Mouse (Mus musculus) neural tube, embryonic 15.5 days (tissue): ENCODE measurements around the gene Gpr137c. TPM values are rescaled to one million over a fixed set of nuclear protein-coding genes. Genes with fewer than 3 reads are reported as not detected.

Experiments used
- ATAC-seq: fragments of 200-750 bp; cut with Nextera tagmentation; 2 replicates; pipeline ENCODE4 v1.8.0; 2017; ENCODE audit warnings: mild to moderate bottlenecking, moderate TSS enrichment, moderate library complexity; ENCODE audit not compliant: low FRiP score
- H3K27ac ChIP-seq: fragments of 300-500 bp; sonication (generic); replicated peaks from 2 replicates; pipeline ENCODE4 v1.5.1; 2015; ENCODE audit warnings: mild to moderate bottlenecking, inconsistent platforms
- H3K27me3 ChIP-seq: fragments of 300-500 bp; sonication (generic); replicated peaks from 2 replicates; pipeline ENCODE4 v1.6.1; 2015; ENCODE audit warnings: inconsistent platforms
- H3K36me3 ChIP-seq: fragments of 300-500 bp; sonication (generic); 2 replicates; pipeline ENCODE4 v1.6.1; 2015; ENCODE audit warnings: inconsistent platforms
- H3K4me1 ChIP-seq: fragments of 300-500 bp; sonication (generic); 2 replicates; pipeline ENCODE4 v1.6.1; 2015; ENCODE audit warnings: inconsistent platforms
- H3K4me2 ChIP-seq: fragments of 300-500 bp; sonication (generic); 2 replicates; pipeline ENCODE4 v1.6.1; 2015; ENCODE audit warnings: inconsistent platforms, mild to moderate bottlenecking, moderate library complexity
- H3K4me3 ChIP-seq: fragments of 300-500 bp; sonication (generic); replicated peaks from 2 replicates; pipeline ENCODE4 v1.5.1; 2015; ENCODE audit warnings: mild to moderate bottlenecking, inconsistent platforms
- H3K9ac ChIP-seq: fragments of 300-500 bp; sonication (generic); replicated peaks from 2 replicates; pipeline ENCODE4 v1.6.1; 2015; ENCODE audit warnings: mild to moderate bottlenecking, inconsistent platforms
- H3K9me3 ChIP-seq: fragments of 300-500 bp; sonication (generic); replicated peaks from 2 replicates; pipeline ENCODE4 v1.6.1; 2016; ENCODE audit warnings: inconsistent platforms
- WGBS: fragments of 180-500 bp; shearing (Covaris S2); methylation state at CpG from one replicate; pipeline ENCODE4 v1.1.7; 2015; ENCODE audit warnings: mixed read lengths; 5-methylcytosine and 5-hydroxymethylcytosine counted together
- polyA plus RNA-seq: library from polyadenylated mRNA; unstranded; fragments of >200 nt; fragmentation: Nextera tagmentation; extraction: Ambion mirVana; gene quantifications from 2 replicates; pipeline ENCODE4 v1.2.1, GENCODE M21; 2015

Gene Gpr137c
- polyA plus RNA-seq, 1 experiment from 2014 or later, result 12.9 TPM

DNA sequence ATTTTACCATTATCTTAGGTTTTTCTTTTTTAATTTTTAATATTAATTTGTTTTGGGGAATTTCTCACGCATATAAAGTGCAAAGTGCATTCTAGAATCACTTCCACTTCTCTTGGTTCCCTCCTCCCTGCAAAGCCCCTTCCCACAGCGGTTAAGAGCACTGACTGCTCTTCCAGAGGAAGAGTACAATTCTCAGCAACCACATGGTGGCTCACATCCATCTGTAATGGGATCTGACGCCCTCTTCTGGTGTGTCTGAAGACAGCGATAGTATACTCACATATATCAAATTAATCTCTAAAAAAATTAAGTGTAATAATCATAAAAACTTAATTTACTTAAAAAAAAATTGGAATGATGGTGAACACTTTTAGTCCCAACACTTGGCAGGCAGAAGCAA, 84.9 kb downstream of the Gpr137c start:
- Histone ChIP-seq H3K4me2 (no peak overlapping the region), H3K27ac (no peak overlapping the region), H3K36me3 (peaks cover 36% of the 10 kb centered on the region), H3K27me3 (no peaks in the 10 kb centered on the region), H3K9me3 (no peaks in the 10 kb centered on the region), H3K4me3 (no peak overlapping the region), H3K4me1 (no peaks in the 10 kb centered on the region), H3K9ac (no peak overlapping the region)
- 59% methylated on average over 4 of the region's 4 CpGs for WGBS
- no peak for ATAC-seq

DNA sequence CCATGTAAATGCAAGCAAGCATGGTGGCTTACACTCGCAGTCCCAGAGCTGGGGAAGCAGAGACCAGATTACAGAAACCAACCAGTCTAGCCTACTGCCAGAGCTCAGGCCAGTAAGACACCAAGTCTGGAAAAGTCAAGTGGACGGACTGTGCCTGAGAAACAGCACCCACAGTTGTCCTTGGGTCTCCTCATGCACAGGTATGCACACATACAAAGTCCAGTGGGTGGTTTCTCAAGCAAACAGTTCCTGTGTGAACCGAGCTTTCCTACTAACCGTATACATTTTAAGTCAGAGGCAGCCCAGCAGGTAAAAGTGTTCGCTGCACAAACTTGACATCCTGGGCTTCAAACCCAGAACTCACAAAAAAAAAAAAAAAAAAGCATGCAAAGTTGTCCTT, 86.3 kb downstream of the Gpr137c start:
- H3K27me3 ChIP-seq, result no peaks in the 10 kb centered on the region
- no peaks in the 10 kb centered on the region for H3K9me3 ChIP-seq
- no peak overlapping the region for H3K4me3 ChIP-seq
- 98% methylated on average over 5 of the region's 5 CpGs for WGBS
- peaks cover 28% of the 10 kb centered on the region for H3K36me3 ChIP-seq
- H3K4me1 ChIP-seq, result peaks cover 8% of the 10 kb centered on the region; the same call in 1 of the 2 replicates
- H3K9ac ChIP-seq, result no peak overlapping the region
- H3K4me2 ChIP-seq, result no peak overlapping the region
- no peak for ATAC-seq
- no peak overlapping the region for H3K27ac ChIP-seq

DNA sequence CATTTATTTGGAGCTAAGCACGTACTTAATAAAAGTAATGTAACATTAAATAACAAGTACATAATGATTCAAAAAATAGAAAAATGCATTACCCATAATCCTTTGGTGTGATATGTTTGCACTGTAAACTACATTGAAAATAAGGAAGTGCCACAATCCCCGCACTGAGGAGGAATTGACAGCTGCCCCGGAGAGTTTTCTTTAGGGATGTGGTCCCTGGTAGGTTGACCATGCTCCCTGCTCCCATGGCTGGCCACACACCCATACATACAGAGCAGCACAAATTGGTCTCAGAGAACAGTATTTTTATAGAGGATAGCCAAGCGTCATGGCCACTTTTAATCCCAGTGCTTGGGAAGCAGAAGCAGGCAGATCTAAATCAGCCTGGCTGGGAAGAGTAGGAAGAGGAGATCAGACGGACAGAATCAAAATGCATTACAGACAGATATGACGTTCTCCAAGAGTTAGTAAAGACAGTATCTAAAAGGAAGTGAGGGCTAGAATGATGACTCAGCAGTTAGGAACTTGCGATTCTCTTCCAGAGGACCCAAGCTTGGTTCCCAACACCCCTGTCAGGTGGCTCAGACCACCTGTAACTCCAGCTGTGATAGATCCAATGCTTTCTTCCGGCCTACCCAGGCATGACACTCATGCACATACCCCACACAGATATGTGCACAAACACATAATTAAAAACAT, 88.3 kb downstream of the Gpr137c start:
- Histone ChIP-seq H3K4me2 (no peak overlapping the region), H3K4me3 (no peak overlapping the region), H3K27me3 (no peaks in the 10 kb centered on the region), H3K27ac (no peak overlapping the region), H3K4me1 (peaks cover 8% of the 10 kb centered on the region; the same call in 1 of the 2 replicates), H3K9ac (no peak overlapping the region), H3K36me3 (peaks cover 12% of the 10 kb centered on the region), H3K9me3 (no peaks in the 10 kb centered on the region)
- ATAC-seq, result no peak
- WGBS, result 95% methylated on average over 8 of the region's 8 CpGs

DNA sequence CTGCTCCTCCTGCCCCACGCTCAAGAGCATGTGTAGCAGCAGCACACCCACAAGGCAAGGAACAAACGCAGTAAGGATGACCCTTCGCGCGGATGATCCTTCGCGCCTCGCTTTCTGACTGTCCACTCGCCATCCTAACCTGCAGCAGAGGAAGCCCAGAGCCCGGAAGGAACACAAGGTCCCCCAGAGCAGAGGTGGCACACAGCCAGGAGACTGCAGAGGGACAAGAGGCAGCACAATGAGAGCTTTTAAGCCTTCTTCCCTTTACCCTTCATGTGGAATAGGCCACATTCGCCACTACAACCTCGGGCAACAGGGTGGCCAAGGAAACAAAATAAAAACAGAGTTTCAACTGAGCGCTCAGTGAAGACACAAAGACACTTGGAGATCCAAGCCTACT, 90.1 kb downstream of the Gpr137c start:
- Histone ChIP-seq H3K4me2 (no peak overlapping the region), H3K36me3 (peaks cover 4% of the 10 kb centered on the region; the same call in 1 of the 2 replicates), H3K9me3 (no peaks in the 10 kb centered on the region), H3K4me3 (no peak overlapping the region), H3K4me1 (peaks cover 8% of the 10 kb centered on the region; the same call in 1 of the 2 replicates), H3K27ac (no peak overlapping the region), H3K9ac (no peak overlapping the region), H3K27me3 (no peaks in the 10 kb centered on the region)
- no peak; the same call in 1 of the 2 replicates for ATAC-seq
- WGBS, result 86% methylated on average over 13 of the region's 13 CpGs

DNA sequence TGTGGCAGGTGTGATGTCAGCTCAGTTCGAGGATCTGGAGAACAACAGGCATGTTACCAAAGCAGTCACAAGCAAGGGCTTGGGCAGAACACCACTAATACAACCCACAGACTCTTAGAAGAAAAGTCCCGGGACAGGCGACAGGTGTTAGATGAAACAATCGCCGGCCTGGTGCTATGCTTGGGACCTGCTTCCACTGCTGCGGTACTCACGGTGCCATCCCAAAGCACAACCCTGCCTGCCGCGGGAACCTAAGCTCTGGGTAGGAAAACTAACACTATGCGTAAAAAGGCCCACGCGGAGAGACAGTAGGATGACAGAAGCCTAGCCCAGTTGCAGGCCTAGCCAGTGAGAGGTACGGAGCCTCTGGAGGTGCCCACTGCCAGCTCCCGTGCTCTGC, 90.6 kb downstream of the Gpr137c start:
- H3K27ac ChIP-seq, result no peak overlapping the region
- H3K27me3 ChIP-seq, result no peaks in the 10 kb centered on the region
- H3K9ac ChIP-seq, result no peak overlapping the region
- no peak; the same call in 1 of the 2 replicates for ATAC-seq
- no peak overlapping the region for H3K4me3 ChIP-seq
- WGBS, result 92% methylated on average over 14 of the region's 14 CpGs
- H3K4me1 ChIP-seq, result peaks cover 8% of the 10 kb centered on the region; the same call in 1 of the 2 replicates
- no peaks in the 10 kb centered on the region for H3K9me3 ChIP-seq
- peaks cover under 1% of the 10 kb centered on the region; the same call in 1 of the 2 replicates for H3K36me3 ChIP-seq
- H3K4me2 ChIP-seq, result no peak overlapping the region

DNA sequence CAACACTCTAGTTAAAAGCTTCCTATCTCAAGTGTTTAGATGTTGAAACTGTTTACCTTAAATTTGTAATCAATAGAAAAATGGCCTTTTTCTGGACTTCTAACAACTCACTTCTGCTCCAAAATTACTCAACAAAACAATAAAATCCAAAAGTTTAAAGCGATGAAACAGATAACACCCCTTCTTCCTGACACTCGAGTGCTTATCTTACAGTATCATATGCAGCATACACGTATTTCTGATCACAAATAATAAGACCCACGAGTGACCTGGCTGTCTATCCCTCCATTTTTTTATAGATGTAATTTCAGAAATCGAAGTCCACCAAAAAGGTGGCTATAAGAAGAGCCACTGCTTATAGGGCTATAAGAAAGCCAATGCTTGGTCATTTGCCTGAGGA, 97.4 kb downstream of the Gpr137c start:
- Histone ChIP-seq H3K27ac (no peak overlapping the region), H3K9me3 (no peaks in the 10 kb centered on the region), H3K4me1 (peaks cover 27% of the 10 kb centered on the region), H3K9ac (peak overlapping the region; percentile 90; the same call in 1 of the 2 replicates), H3K36me3 (no peaks in the 10 kb centered on the region), H3K27me3 (no peaks in the 10 kb centered on the region), H3K4me3 (peak overlapping the region; percentile 87), H3K4me2 (peak overlapping the region; percentile 57)
- ATAC-seq, result no peak
- 78% methylated on average over 5 of the region's 5 CpGs for WGBS

DNA sequence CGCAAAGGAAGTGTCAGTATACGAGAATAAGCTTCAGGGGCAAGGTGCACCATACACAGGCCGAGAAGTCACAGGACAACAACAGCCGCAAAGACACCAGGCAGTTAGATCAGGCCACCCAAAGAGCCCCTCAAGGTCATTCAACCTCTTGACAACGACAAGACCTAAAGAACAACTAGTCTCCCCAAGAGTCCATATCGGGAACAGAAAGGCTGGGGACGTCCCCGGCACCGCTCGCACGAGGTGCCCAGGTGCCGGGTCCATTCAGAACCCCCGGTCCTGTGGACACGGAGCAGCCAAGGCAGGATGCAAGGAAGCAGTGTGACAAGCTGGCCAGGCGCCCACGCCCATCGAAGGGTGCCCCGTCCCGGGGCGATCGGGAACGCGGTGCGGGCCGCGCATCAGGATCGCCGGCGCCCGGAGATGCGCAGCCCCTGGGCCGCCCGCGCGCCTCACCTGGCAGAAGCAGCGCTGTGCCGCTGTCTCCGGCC, 98.4 kb downstream of the Gpr137c start:
- peak; percentile 54 for ATAC-seq
- 1% methylated on average over 37 of the region's 38 CpGs for WGBS
- no peaks in the 10 kb centered on the region for H3K9me3 ChIP-seq
- no peaks in the 10 kb centered on the region for H3K36me3 ChIP-seq
- peak overlapping the region; percentile 57 for H3K4me2 ChIP-seq
- peak overlapping the region; percentile 90 for H3K9ac ChIP-seq
- peaks cover 27% of the 10 kb centered on the region for H3K4me1 ChIP-seq
- H3K27me3 ChIP-seq, result no peaks in the 10 kb centered on the region
- peak overlapping the region; percentile 95 for H3K27ac ChIP-seq
- peak overlapping the region; percentile 87 for H3K4me3 ChIP-seq

DNA sequence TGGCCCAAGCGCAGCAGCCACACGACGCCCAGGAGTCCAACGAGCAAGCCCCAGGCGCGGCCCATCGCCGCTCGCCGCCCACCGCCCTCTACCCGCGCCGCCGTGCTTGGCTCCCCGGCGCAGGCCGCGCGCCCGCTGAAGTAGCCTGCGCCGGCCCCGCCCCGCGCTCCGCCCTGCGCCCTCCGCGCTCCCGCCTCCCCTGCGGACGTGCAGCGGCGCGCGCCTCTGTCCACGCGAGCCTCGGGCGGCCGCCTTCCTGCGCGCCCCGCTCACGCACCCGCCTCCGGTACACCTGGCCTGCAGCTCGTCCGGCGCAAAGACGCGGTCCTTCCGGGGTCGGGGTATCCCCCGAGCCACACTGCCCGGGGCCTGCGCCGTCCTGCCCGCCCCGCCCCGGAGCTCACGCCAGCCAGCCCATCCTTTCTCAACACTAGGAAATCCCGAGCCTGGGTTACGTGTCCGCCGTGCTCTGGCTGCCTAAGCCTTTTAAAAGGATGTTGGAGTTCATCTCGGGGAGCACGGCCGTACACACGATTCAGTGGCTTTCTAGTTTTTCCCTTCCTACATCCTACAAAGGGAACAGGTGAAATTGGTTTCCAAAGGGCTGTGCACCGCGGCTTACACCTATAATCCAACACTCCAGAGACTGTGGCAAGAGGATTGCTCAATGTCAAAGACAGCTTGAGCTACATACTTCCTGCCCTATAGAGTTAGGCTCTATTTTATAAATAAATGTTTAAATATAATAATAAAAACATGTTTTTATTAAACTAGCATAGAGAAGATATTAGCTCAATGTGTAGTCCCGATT, 99.1 kb downstream of the Gpr137c start, which contains the start of gene Ero1l:
TSS of gene Ero1l (minus strand) at position 346 of the 811 bp plus-strand sequence.
- Histone ChIP-seq H3K4me1 (peaks cover 27% of the 10 kb centered on the region), H3K27ac (peak within 1 kb of the TSS; percentile 95), H3K9me3 (no peaks in the 10 kb centered on the region), H3K36me3 (no peaks in the 10 kb centered on the region), H3K27me3 (no peaks in the 10 kb centered on the region), H3K9ac (peak within 1 kb of the TSS; percentile 90), H3K4me3 (peak within 1 kb of the TSS; percentile 87), H3K4me2 (peak within 1 kb of the TSS; percentile 57)
- WGBS, result 2% methylated on average over 62 of the region's 74 CpGs
- peak; percentile 97 for ATAC-seq

DNA sequence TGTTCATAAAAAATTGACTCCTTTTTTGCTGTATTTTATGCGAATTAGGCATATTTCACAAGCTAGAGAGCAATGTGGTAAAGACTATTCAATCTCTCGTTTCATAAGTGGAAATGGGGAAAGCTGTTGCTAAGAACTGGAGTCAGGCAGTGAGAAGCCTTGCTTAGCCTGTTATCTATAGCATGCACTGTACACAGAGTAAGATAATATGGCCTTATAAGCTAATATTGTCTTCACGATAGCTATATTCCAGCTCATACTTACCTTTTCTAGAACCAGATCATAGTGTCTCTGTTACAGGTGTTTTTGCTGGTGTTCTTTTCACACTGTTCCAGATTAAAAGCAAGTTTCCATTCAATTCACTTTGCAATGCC, 99.7 kb downstream of the Gpr137c start:
- peaks cover 27% of the 10 kb centered on the region for H3K4me1 ChIP-seq
- peak overlapping the region; percentile 95; the same call in 1 of the 2 replicates for H3K27ac ChIP-seq
- H3K4me3 ChIP-seq, result no peak overlapping the region; the same call in 1 of the 2 replicates
- no peak for ATAC-seq
- 62% methylated on average over 3 of the region's 3 CpGs for WGBS
- no peaks in the 10 kb centered on the region for H3K36me3 ChIP-seq
- no peaks in the 10 kb centered on the region for H3K9me3 ChIP-seq
- no peak overlapping the region for H3K9ac ChIP-seq
- H3K4me2 ChIP-seq, result peak overlapping the region; percentile 57
- no peaks in the 10 kb centered on the region for H3K27me3 ChIP-seq

DNA sequence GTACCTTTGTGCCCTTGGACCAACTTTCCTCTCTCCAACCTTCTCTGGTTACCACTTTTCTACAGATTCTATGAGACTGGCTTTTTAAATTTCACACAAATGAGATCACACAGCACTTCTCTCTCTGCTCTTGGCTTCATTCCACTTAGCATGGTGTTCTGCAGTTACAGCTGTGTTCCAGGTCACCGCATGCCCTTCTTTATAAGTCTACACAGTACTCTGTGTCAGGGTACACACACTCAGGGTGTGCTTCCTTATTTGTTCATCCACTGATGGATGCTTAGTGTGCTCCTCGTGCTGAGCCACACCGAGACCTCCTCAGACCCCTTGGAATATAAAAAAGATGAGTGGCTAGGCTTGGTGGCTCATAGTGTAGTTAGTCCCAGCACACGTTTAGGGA, 100.6 kb downstream of the Gpr137c start:
- Histone ChIP-seq H3K27ac (no peak overlapping the region), H3K9me3 (no peaks in the 10 kb centered on the region), H3K4me1 (peaks cover 27% of the 10 kb centered on the region), H3K9ac (no peak overlapping the region), H3K27me3 (no peaks in the 10 kb centered on the region), H3K36me3 (no peaks in the 10 kb centered on the region), H3K4me2 (no peak overlapping the region), H3K4me3 (no peak overlapping the region)
- no peak for ATAC-seq
- WGBS, result 82% methylated on average over 4 of the region's 4 CpGs

DNA sequence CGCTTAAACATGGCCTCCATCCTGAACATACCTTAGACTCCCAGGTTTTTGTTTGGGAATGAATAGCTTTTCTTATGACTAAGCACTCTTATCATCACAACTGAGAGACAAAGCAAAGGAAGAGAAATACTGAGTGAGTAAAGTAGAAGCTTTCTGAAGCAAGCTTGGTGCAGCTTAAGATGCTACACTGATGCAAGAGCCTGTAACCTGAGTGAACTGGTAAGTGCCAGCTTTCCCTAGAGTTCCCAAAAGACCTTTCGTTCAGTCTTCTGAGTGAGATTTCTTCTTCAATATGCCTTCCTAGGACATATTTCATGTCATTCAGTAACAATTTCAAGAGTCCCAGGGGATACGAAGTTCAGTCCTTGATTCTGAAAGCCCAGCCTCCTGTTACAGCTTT, 101.5 kb downstream of the Gpr137c start:
- Histone ChIP-seq H3K4me1 (peaks cover 17% of the 10 kb centered on the region), H3K4me2 (no peak overlapping the region), H3K9me3 (no peaks in the 10 kb centered on the region), H3K9ac (no peak overlapping the region), H3K4me3 (no peak overlapping the region), H3K27me3 (no peaks in the 10 kb centered on the region), H3K36me3 (no peaks in the 10 kb centered on the region), H3K27ac (no peak overlapping the region)
- 78% methylated on average over 3 of the region's 3 CpGs for WGBS
- ATAC-seq, result no peak
